Mouse (Mus musculus) C2C12 (cell line): Measurements from ENCODE around the gene Cpd. TPM values are rescaled to one million over a fixed set of nuclear protein-coding genes. Genes with fewer than 3 reads are reported as not detected.

Experiments used
- H3K27me3 ChIP-seq: one replicate; pipeline ENCODE4 v1.6.1; 2011; ENCODE audit not compliant: control insufficient read depth, insufficient read depth, insufficient read length
- H3K36me3 ChIP-seq: one replicate; pipeline ENCODE4 v1.6.1; 2011; ENCODE audit not compliant: control insufficient read depth, insufficient read depth
- H3K4me3 ChIP-seq: one replicate; pipeline ENCODE4 v1.5.1; 2011; ENCODE audit warnings: mild to moderate bottlenecking, control low read depth; ENCODE audit not compliant: poor library complexity, insufficient read depth, severe bottlenecking
- H3K79me2 ChIP-seq: one replicate; pipeline ENCODE4 v1.6.1; 2011; ENCODE audit not compliant: control insufficient read depth, insufficient read depth
- H3K79me3 ChIP-seq: one replicate; pipeline ENCODE4 v1.6.1; 2011; ENCODE audit warnings: low read depth, control low read depth
- H3ac ChIP-seq: one replicate; pipeline ENCODE3; 2011; ENCODE audit warnings: low read depth; ENCODE audit not compliant: control insufficient read depth, insufficient read length
- CEBPB ChIP-seq: IDR thresholded peaks from one replicate; pipeline ENCODE4 v1.6.1; 2011; ENCODE audit warnings: low read depth, mild to moderate bottlenecking, control low read depth, moderate library complexity
- CTCF ChIP-seq: IDR thresholded peaks from one replicate; pipeline ENCODE4 v1.5.1; 2011; ENCODE audit not compliant: control insufficient read depth, insufficient read depth, insufficient read length
- FOSL1 ChIP-seq: IDR thresholded peaks from one replicate; pipeline ENCODE4 v1.8.0; 2011; ENCODE audit warnings: mild to moderate bottlenecking, low read length; ENCODE audit not compliant: poor library complexity, insufficient read depth, severe bottlenecking
- MAX ChIP-seq: IDR thresholded peaks from one replicate; pipeline ENCODE4 v1.6.1; 2011; ENCODE audit warnings: mild to moderate bottlenecking, control low read depth
- MYOD1 ChIP-seq: IDR thresholded peaks from one replicate; pipeline ENCODE4 v1.6.1; 2011; ENCODE audit warnings: low read depth; ENCODE audit not compliant: control insufficient read depth, insufficient read length
- MYOG ChIP-seq: IDR thresholded peaks from one replicate; pipeline ENCODE4 v1.6.1; 2011; ENCODE audit not compliant: control insufficient read depth, insufficient read length; ENCODE audit errors: extremely low read depth
- USF1 ChIP-seq: IDR thresholded peaks from one replicate; pipeline ENCODE4 v1.6.1; 2011; ENCODE audit warnings: low read depth, mild to moderate bottlenecking, control low read depth, moderate library complexity
- polyA plus RNA-seq: library from polyadenylated mRNA; unstranded; fragments of >200 nt; fragmentation: generic; extraction: Trizol; gene quantifications from one replicate; pipeline ENCODE4 v1.2.1, GENCODE M21; 2012; ENCODE audit warnings: missing spikeins

The Cpd gene
- polyA plus RNA-seq, 1 experiment: 11.6 TPM

DNA sequence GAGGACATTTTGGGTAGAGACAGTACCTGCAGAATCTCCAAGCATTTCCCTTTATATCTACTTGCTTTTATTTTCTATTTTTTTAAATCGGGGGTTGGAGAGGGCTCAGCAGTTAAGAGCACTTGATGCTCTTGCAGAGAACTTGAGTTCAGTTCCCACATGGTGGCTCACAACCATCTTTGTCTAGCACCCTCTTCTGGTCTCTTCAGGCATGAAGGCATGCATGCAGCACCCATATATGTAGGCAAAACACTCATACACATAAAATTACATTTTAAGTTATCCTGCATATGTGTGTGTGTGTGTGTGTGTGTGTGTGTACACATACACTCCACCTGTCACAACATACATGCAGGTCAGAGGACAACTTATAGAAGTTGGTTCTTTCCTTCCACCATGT is 100.9 kb downstream of the Cpd start:
- Histone ChIP-seq H3K79me2 (peaks cover 3% of the 10 kb centered on the region), H3ac (no peak overlapping the region), H3K4me3 (no peak overlapping the region), H3K27me3 (no peaks in the 10 kb centered on the region), H3K36me3 (peaks cover 73% of the 10 kb centered on the region), H3K79me3 (no peaks in the 10 kb centered on the region)
- TF ChIP-seq MYOD1 (no peak), MAX (no peak), FOSL1 (no peak), CTCF (no peak), MYOG (no peak), USF1 (no peak), CEBPB (no peak)

DNA sequence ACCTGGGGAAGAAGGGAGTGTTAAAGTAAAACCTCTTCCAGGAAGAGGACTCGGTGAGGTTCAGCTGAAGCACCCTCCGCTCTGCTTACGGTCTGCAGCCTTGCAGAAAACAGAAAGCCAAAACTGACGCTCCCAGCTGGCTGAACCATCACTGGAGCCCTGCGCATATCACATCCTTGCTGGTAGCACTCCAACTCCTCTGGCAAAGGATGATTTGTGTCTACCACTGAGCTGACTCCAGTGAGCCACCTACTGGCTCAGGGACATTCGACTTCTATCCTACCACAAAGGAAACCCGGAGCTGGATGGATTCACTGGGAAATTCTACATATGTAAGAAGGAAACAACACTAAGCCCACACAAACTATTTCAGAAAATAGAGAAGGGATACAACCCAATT is 102.3 kb downstream of the Cpd start:
- Histone ChIP-seq H3K79me3 (no peaks in the 10 kb centered on the region), H3K79me2 (peaks cover 3% of the 10 kb centered on the region), H3K4me3 (no peak overlapping the region), H3ac (no peak overlapping the region), H3K27me3 (no peaks in the 10 kb centered on the region), H3K36me3 (peaks cover 59% of the 10 kb centered on the region)
- TF ChIP-seq USF1 (no peak), CTCF (no peak), MYOD1 (no peak), MAX (no peak), FOSL1 (no peak), MYOG (no peak)

DNA sequence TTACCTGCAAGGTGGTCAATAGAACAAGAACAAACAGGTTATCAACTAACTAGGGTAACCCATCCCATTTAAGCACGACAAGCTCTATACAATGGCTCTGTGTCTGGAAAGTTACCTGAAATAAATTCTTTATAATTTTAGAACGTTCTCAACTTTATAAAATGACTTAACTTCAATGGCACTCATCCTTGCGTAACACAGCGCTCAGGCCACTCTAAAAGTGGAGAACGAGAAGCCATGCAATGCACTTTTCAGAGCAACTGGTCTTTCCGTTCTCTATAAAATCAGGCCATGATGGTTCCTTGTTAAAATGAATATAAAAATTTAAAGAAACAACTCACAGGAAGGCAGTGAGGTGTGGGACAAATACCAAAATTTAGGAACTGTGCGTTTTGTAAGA is 104.3 kb downstream of the Cpd start:
- Histone ChIP-seq H3K4me3 (no peak overlapping the region), H3K27me3 (no peaks in the 10 kb centered on the region), H3K36me3 (peaks cover 43% of the 10 kb centered on the region), H3ac (no peak overlapping the region), H3K79me2 (peaks cover 3% of the 10 kb centered on the region), H3K79me3 (no peaks in the 10 kb centered on the region)
- TF ChIP-seq MAX (no peak), CEBPB (no peak), USF1 (no peak), MYOG (no peak), FOSL1 (no peak), CTCF (no peak), MYOD1 (no peak)

DNA sequence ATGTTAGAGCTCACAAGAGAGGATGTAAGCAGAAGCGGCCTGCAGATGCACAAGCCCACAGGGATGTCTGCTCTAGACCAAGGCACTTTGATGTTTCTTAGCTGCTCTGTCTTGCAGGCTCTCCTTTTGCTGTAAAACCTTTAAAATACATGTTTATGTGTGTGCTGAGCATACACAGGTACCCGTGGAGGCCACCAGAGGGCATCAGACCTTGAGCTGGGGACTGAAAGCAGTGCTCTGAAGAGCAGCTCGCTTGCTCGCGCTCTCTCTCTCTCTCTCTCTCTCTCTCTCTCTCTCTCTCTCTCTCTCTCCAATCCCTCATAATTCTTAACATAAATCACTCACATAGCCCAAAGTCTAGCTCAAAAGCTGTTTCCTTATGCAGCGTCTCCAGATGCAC is 107.7 kb downstream of the Cpd start:
- Histone ChIP-seq H3ac (no peak overlapping the region), H3K79me3 (no peaks in the 10 kb centered on the region), H3K79me2 (peaks cover 3% of the 10 kb centered on the region), H3K36me3 (peaks cover 39% of the 10 kb centered on the region), H3K4me3 (no peak overlapping the region), H3K27me3 (no peaks in the 10 kb centered on the region)
- TF ChIP-seq USF1 (no peak), MAX (no peak), FOSL1 (no peak), CEBPB (no peak), CTCF (no peak), MYOD1 (no peak), MYOG (no peak)

DNA sequence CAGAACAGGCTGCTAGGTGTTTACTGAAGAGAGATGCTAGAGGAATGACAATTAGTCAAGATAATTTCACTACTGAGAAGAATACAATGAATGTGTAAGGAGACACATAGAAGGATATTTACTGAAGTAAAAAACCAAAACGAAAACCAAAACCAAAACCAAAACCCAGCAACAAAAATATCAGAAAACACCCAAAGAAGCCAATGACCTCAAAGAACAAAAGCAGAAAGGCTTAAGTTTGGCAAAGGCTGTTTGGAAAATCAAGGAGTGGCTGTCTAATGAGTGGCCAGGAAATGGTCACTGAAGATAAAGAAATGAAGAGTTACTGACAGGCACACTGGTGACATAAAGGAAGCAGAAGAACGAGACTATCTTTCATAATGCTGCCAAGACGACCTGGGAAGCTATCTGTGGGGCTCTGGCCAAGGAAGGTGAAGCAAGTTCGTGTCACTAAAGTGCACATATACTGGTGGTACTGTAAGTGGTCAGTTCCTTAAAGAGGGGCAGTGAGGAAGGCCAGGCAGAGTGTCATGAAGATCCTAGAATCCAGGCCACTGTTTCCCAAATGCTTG is 111.0 kb downstream of the Cpd start:
- no peak overlapping the region for H3K4me3 ChIP-seq
- H3ac ChIP-seq: no peak overlapping the region
- no peak for TF ChIP-seq FOSL1
- TF ChIP-seq MAX: no peak
- TF ChIP-seq CTCF: no peak
- TF ChIP-seq USF1: no peak
- no peak for TF ChIP-seq MYOG
- no peak for TF ChIP-seq MYOD1
- TF ChIP-seq CEBPB: no peak
- peaks cover 29% of the 10 kb centered on the region for H3K36me3 ChIP-seq
- no peaks in the 10 kb centered on the region for H3K27me3 ChIP-seq
- no peaks in the 10 kb centered on the region for H3K79me2 ChIP-seq
- no peaks in the 10 kb centered on the region for H3K79me3 ChIP-seq

DNA sequence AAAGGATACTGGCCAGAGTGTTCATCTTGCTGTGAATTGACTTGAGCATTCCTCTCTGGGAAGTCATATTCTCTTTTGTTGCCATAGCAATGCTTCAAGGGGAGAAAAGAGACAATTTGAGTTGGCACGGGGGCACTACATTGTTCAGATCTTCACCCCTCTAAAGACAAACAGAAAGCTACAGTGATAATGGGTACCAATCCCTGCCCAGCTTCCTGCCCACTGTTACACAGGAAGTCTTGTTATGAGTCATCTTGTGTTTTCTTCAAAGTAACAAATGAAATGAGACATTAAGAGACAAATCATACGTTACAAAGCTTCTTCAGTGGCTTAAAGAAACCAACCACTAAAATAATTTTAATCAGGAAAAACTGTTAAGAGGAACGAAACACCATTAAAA is 112.3 kb downstream of the Cpd start:
- H3K36me3 ChIP-seq: peaks cover 36% of the 10 kb centered on the region
- no peaks in the 10 kb centered on the region for H3K79me3 ChIP-seq
- no peak overlapping the region for H3ac ChIP-seq
- H3K4me3 ChIP-seq: no peak overlapping the region
- no peaks in the 10 kb centered on the region for H3K79me2 ChIP-seq
- no peaks in the 10 kb centered on the region for H3K27me3 ChIP-seq
- TF ChIP-seq CTCF: no peak
- TF ChIP-seq MAX: no peak
- TF ChIP-seq MYOD1: no peak
